Mouse (Mus musculus) liver, embryonic 16.5 days (tissue): Measurements from ENCODE around the gene Kif17. TPM values are rescaled to one million over a fixed set of nuclear protein-coding genes. Genes with fewer than 3 reads are reported as not detected.

Experiments used
- ATAC-seq: fragments of 200-750 bp; cut with Nextera tagmentation; 2 replicates; pipeline ENCODE4 v1.8.0; 2017; ENCODE audit warnings: low read depth, mild to moderate bottlenecking, moderate number of reproducible peaks, moderate library complexity
- H3K27ac ChIP-seq: fragments of 300-500 bp; sonication (generic); 2 replicates; pipeline ENCODE4 v1.5.1; 2014; ENCODE audit warnings: mild to moderate bottlenecking, low read length
- H3K27me3 ChIP-seq: fragments of 300-500 bp; sonication (generic); 2 replicates; pipeline ENCODE4 v1.6.1; 2014; ENCODE audit warnings: low read depth, low read length, mixed read lengths; ENCODE audit not compliant: control insufficient read depth, insufficient read depth
- H3K36me3 ChIP-seq: fragments of 300-500 bp; sonication (generic); 2 replicates; pipeline ENCODE4 v1.6.1; 2014; ENCODE audit warnings: mild to moderate bottlenecking; ENCODE audit not compliant: control insufficient read depth, insufficient read depth
- H3K4me1 ChIP-seq: fragments of 300-500 bp; sonication (generic); 2 replicates; pipeline ENCODE4 v1.6.1; 2014; ENCODE audit warnings: low read depth, low read length, mixed read lengths; ENCODE audit not compliant: control insufficient read depth
- H3K4me2 ChIP-seq: fragments of 300-500 bp; sonication (generic); 2 replicates; pipeline ENCODE4 v1.6.1; 2014; ENCODE audit warnings: low read depth, low read length, mixed read lengths
- H3K4me3 ChIP-seq: fragments of 300-500 bp; sonication (generic); 2 replicates; pipeline ENCODE4 v1.5.1; 2014; ENCODE audit warnings: low read depth, mild to moderate bottlenecking, low read length
- H3K9ac ChIP-seq: fragments of 300-500 bp; sonication (generic); 2 replicates; pipeline ENCODE4 v1.6.1; 2014; ENCODE audit warnings: low read depth, low read length
- H3K9me3 ChIP-seq: fragments of 300-500 bp; sonication (generic); replicated peaks from 2 replicates; pipeline ENCODE4 v1.6.1; 2016; ENCODE audit warnings: low read length; ENCODE audit not compliant: control insufficient read depth
- WGBS: fragments of 180-500 bp; shearing (Covaris S2); extraction: QIAGEN DNeasy Blood & Tissue Kit; methylation state at CpG from one replicate; pipeline ENCODE4 v1.1.7; 2014; ENCODE audit not compliant: insufficient replicate concordance; 5-methylcytosine and 5-hydroxymethylcytosine counted together
- polyA plus RNA-seq: library from polyadenylated mRNA; unstranded; fragments of >200 nt; fragmentation: Nextera tagmentation; extraction: Ambion mirVana; gene quantifications from 2 replicates; pipeline ENCODE4 v1.2.1, GENCODE M21; 2015

The Kif17 gene
- polyA plus RNA-seq, 1 experiment from 2014 or later = 0.35 TPM

DNA sequence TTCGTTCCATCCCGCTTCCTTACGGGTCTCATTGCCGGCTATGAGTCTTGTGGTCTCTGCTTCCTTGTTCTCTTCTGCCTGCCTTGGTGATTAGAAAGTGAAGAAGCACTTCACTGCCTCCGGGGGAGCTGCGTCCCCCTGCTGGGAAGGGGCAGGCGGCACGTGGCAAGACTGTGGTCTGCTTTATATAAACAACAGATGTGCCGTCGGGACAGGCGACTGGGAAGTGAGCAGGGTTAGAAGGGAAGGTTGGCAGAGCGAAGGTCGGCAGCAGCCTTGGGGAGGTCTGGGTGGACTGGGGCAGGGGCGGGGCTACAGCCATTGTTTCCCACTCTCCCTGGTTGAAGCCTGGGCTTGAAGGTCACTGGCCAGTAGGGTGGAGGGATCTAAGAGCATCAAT lies 1.6 kb downstream of the Kif17 start:
- ATAC-seq = no peak
- Histone ChIP-seq H3K4me1 (peaks cover 15% of the 10 kb centered on the region), H3K9ac (no peak overlapping the region), H3K27ac (no peak overlapping the region), H3K9me3 (no peaks in the 10 kb centered on the region), H3K4me2 (peak overlapping the region; percentile 37), H3K36me3 (no peaks in the 10 kb centered on the region; the same call in none of the 2 replicates), H3K4me3 (0 out of 2 replicates have a peak overlapping the region, but pooled peaks have one; percentile 18), H3K27me3 (peaks cover 37% of the 10 kb centered on the region)
- WGBS = 1% methylated on average over 14 of the region's 14 CpGs

DNA sequence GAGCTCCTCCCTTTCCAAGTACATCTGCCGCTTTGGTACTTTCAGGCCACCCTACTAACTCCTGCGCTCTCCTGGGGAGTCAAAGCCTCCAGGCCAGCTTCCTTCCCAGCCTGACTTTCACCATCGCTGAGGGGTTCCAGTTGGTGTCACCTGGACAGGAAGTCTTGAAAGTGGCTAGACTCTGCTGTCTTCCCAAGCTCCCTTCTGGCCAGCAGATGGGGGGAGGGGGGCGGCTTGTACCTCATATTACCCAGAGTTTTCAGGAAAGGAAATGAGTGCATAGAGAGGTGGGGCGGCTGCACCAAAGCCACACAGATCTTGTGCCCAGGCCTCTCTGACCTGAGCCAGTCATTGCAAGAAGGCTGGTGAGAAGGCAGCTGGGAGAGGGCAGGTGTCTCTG lies 2.0 kb downstream of the Kif17 start:
- Histone ChIP-seq H3K4me3 (no peak overlapping the region), H3K4me1 (peaks cover 15% of the 10 kb centered on the region), H3K27ac (no peak overlapping the region), H3K9me3 (no peaks in the 10 kb centered on the region), H3K27me3 (peaks cover 37% of the 10 kb centered on the region), H3K4me2 (0 out of 2 replicates have a peak overlapping the region, but pooled peaks have one; percentile 37), H3K36me3 (no peaks in the 10 kb centered on the region; the same call in 1 of the 2 replicates), H3K9ac (no peak overlapping the region)
- 20% methylated on average over 5 of the region's 5 CpGs for WGBS
- no peak for ATAC-seq

DNA sequence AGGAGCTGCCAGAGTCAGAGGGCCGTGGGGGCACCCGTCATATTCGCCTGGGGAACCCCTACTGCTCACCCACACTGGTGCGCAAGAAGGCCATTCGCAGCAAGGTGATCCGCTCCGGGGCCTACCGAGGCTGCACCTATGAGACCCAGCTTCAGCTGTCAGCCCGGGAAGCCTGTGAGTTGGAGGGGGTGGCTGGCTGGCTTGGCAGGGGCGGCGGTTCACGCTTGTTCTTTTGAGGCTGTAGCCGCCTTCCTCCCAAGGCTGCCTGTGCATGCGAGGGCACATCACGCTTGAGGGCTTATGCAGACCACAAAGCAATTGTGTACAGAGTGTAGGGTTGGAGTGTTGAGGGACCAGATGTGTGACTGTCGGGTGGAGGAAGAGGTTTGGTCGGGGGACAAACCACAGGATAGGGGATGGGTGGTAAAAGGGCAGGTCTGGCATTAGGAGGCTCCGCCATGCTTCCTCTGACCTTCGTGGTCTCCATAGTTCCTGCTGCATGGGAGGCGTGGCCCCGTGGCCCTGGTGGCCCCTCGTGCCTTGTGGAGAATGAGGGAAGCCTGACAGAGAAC lies 7.0 kb downstream of the Kif17 start:
- peaks cover 7% of the 10 kb centered on the region for H3K27me3 ChIP-seq
- ATAC-seq = no peak
- WGBS = 35% methylated on average over 22 of the region's 22 CpGs

DNA sequence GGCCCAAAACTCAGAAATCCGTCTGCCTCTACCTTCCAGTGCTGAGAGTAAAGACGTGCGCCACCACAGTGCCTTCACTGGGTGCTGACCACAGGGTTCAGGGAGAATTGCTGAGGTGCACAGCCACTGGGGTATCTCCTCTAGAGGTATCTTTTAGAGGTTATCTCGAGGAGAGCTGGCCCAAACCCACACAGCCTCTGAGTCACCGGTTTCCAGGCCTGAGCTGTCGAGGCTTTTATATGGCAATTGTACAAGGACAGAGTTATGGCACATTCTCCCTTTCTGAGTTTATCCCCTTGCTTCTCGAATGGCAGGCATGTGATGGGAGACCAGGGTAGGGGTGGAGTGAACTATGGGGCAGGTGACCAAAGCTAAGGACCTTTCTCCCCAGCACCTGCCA lies 8.4 kb downstream of the Kif17 start:
- Histone ChIP-seq H3K36me3 (no peaks in the 10 kb centered on the region), H3K27me3 (peaks cover 2% of the 10 kb centered on the region; the same call in 1 of the 2 replicates), H3K4me2 (no peak overlapping the region), H3K4me3 (no peak overlapping the region), H3K27ac (no peak overlapping the region), H3K4me1 (peaks cover 11% of the 10 kb centered on the region), H3K9me3 (no peaks in the 10 kb centered on the region), H3K9ac (no peak overlapping the region)
- WGBS = 46% methylated on average over 7 of the region's 7 CpGs
- no peak for ATAC-seq

More for the DNA sequence above, 7.0 kb downstream of the Kif17 start:
- Histone ChIP-seq H3K4me1 (peaks cover 6% of the 10 kb centered on the region), H3K4me3 (no peak overlapping the region), H3K4me2 (no peak overlapping the region), H3K36me3 (no peaks in the 10 kb centered on the region), H3K9me3 (no peaks in the 10 kb centered on the region), H3K9ac (no peak overlapping the region), H3K27ac (no peak overlapping the region)

DNA sequence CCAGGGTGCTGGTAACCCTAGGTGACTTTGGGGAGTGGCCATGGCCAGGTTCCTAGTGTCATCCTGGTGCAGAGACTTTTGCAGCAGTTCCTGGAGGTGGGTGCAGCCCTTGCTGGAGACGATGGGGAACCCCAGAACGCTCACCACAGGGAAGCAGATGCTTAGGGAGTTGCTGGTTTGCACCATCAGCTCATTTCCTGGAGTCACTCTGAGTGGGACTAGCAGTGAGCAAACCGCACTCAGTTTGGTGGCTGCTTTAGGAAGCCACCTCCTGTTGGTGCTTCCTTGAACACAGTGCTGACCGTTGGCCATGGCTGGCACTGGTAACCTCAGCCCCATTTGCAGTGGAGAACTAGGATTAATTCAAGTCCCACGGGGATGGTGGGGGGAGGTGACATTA lies 9.2 kb downstream of the Kif17 start:
- Histone ChIP-seq H3K27me3 (peaks cover 2% of the 10 kb centered on the region; the same call in 1 of the 2 replicates), H3K4me2 (no peak overlapping the region), H3K36me3 (no peaks in the 10 kb centered on the region), H3K9me3 (no peaks in the 10 kb centered on the region), H3K4me1 (peaks cover 11% of the 10 kb centered on the region), H3K9ac (no peak overlapping the region), H3K4me3 (no peak overlapping the region), H3K27ac (no peak overlapping the region)
- WGBS = 27% methylated on average over 5 of the region's 5 CpGs
- no peak for ATAC-seq

DNA sequence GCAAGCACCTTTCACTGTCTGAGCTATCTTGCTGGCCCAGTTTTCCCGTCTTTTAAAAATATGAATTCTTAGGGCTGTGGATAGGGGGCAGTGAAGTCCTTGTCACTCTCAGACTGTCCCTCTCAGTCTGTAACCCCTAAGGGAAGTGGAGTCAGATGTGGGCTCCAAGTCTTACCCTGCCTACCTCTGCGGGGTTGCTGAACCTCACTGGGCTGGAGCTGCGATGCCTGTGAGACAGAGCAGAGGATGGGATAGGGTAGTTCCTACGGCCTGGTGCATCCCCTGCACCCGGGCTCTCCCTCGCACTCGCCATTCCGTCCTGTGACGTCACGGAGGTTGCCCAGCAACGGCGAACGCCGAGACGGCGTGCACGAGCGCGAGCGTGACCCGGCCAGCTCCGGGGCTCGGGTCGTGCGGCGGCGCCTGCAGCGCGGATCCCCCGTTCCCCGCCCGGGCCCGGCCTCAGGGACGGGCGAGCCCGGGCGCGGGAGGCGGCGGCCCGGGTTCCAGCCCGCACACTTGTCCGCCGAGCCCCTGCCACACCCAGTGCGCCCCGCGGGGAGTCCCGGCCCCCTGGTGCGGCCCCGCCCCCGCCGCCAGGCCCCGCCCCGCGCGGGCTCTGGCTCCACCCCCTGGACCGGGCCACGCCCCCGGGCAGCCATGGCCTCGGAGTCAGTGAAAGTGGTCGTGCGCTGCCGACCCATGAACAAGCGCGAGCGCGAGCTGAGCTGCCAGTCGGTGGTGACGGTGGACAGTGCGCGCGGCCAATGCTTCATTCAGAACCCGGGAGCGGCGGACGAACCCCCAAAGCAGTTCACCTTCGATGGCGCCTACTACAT lies 11.8 kb downstream of the Kif17 start:
- WGBS = under 1% methylated on average over 78 of the region's 78 CpGs

DNA sequence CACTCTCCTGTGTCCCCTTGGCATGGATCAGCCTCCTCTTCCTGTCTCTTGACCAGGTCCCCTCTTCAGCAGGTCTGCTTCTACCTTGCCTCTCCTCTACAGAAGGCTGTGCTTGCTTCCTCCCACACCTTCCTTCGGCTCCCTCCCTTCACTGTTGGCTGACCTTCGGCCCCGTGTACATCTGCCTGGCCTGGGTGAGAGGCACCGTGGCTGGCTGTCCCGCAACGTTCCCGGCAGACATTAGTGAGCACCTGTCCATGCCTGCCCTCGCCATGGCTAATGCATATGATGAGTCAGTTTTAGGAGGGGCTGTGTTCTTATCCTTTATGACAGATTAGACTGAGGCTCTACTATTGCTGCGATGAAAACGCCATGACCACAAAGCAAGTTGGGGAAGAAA lies 17.6 kb downstream of the Kif17 start:
- H3K4me3 ChIP-seq = no peak overlapping the region
- peak; percentile 5; the same call in 1 of the 2 replicates for ATAC-seq
- H3K27ac ChIP-seq = no peak overlapping the region
- no peaks in the 10 kb centered on the region for H3K9me3 ChIP-seq
- no peaks in the 10 kb centered on the region for H3K36me3 ChIP-seq
- 72% methylated on average over 10 of the region's 10 CpGs for WGBS
- peaks cover under 1% of the 10 kb centered on the region; the same call in 1 of the 2 replicates for H3K4me1 ChIP-seq
- no peaks in the 10 kb centered on the region for H3K27me3 ChIP-seq
- H3K4me2 ChIP-seq = no peak overlapping the region
- H3K9ac ChIP-seq = no peak overlapping the region

More for the DNA sequence above, 11.8 kb downstream of the Kif17 start:
- H3K27me3 ChIP-seq = no peaks in the 10 kb centered on the region
- H3K4me2 ChIP-seq = peak overlapping the region; percentile 83
- H3K36me3 ChIP-seq = no peaks in the 10 kb centered on the region
- H3K4me1 ChIP-seq = peaks cover 11% of the 10 kb centered on the region
- no peaks in the 10 kb centered on the region for H3K9me3 ChIP-seq
- H3K27ac ChIP-seq = no peak overlapping the region
- peak; percentile 84 for ATAC-seq
- peak overlapping the region; percentile 67 for H3K4me3 ChIP-seq
- peak overlapping the region; percentile 44; the same call in 1 of the 2 replicates for H3K9ac ChIP-seq

DNA sequence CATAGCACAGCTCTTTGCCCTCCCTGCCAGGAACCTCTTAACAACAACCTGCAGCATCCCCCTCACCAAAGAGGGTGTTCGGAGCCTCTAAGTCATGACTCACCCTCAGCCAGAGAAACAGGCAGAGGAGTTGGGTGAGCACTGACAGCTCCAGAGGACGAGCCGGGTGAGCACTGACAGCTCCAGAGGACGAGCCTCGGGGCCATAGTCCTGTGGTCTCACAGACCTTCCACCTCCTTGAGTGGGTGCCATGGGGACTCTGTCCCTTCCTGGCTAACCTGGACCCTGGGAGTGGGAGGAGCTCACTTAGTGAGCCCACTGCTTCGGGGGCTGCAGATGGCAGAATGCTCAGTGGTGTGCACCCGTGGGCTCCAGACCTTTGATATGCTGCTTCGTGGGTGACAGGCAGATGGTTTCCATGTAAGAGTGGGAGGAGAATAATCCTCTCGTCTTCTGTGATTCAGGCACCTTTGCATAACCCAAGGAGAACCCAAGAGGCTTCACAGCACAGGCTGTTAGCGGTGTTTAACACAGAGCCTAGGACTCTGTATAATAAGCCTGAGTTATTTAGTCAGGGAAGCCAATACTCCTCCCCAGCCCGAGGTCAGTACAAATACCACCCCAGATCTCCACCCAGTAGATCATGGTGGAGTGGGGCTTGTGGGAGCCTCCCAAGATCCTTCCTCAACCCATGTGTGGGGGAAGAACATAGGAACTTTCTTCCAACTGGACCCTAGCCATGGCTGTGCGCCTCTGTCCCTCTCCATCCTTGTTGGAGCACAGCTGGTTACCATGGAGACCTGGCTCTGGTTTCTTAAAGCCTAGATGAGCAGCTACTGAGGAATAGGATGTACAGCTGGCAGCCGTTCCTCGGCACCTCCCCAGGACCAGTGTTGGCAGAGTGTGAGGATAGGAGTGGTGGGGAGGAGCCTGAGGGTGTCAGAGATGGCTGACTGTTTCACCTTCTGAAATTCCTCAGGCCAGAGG lies 22.1 kb downstream of the Kif17 start:
- WGBS = 63% methylated on average over 14 of the region's 14 CpGs
- ATAC-seq = no peak
- H3K27ac ChIP-seq = no peak overlapping the region
- no peaks in the 10 kb centered on the region for H3K4me1 ChIP-seq
- H3K36me3 ChIP-seq = no peaks in the 10 kb centered on the region
- H3K9ac ChIP-seq = no peak overlapping the region
- H3K27me3 ChIP-seq = no peaks in the 10 kb centered on the region
- H3K4me3 ChIP-seq = no peak overlapping the region
- H3K4me2 ChIP-seq = no peak overlapping the region
- H3K9me3 ChIP-seq = no peaks in the 10 kb centered on the region
